Mouse (Mus musculus): ENCODE measurements around the gene Bola1. TPM values are rescaled to one million over a fixed set of nuclear protein-coding genes. Genes with fewer than 3 reads are reported as not detected.
"Not testable (repeated sequence)": the region's sequence is repeated elsewhere in the genome, so short reads cannot be mapped to it uniquely, and the experiment has no call there.

Gene Bola1
- polyA plus RNA-seq, 1 experiment from 2014 or later, result 89.3 TPM

- no peaks in the 10 kb centered on the region for H3K27me3 ChIP-seq (ENCODE audit: poor library complexity, severe bottlenecking)
- H3K9me3 ChIP-seq, result no peaks in the 10 kb centered on the region
- DNase-seq (ENCODE audit: extremely low spot score, low spot score), result no peak
- WGBS, result 81% methylated on average over 2 of the region's 2 CpGs
- peaks cover 49% of the 10 kb centered on the region for H3K4me1 ChIP-seq
- no peak overlapping the region for H3K27ac ChIP-seq
- no peak overlapping the region for H3K4me3 ChIP-seq
- peaks cover 54% of the 10 kb centered on the region for H3K36me3 ChIP-seq (replicated peaks)
Observed at GRCm38 (mm10) chr3:96178902-96179301, 40.6 kb downstream of the Bola1 start.

- peaks cover 58% of the 10 kb centered on the region for H3K36me3 ChIP-seq (replicated peaks)
- 90% methylated on average over 4 of the region's 4 CpGs for WGBS
- H3K9me3 ChIP-seq, result no peaks in the 10 kb centered on the region
- H3K27ac ChIP-seq, result no peak overlapping the region
- no peak for DNase-seq (ENCODE audit: extremely low spot score, low spot score)
- H3K27me3 ChIP-seq (ENCODE audit: poor library complexity, severe bottlenecking), result no peaks in the 10 kb centered on the region
- H3K4me3 ChIP-seq, result no peak overlapping the region
- H3K4me1 ChIP-seq, result peaks cover 51% of the 10 kb centered on the region
Observed at GRCm38 (mm10) chr3:96178427-96178826, 41.1 kb downstream of the Bola1 start.

GRCm38 (mm10) chr3:96175251-96175650 lies 44.3 kb downstream of the Bola1 start:
- Histone ChIP-seq H3K9me3 (no peaks in the 10 kb centered on the region), H3K4me3 (peak overlapping the region; percentile 5; the same call in 1 of the 2 replicates), H3K36me3 (replicated peaks) (peaks cover 63% of the 10 kb centered on the region), H3K27ac (no peak overlapping the region), H3K4me1 (peaks cover 43% of the 10 kb centered on the region), H3K27me3 (ENCODE audit: poor library complexity, severe bottlenecking) (no peaks in the 10 kb centered on the region)
- DNase-seq (ENCODE audit: extremely low spot score, low spot score), result no peak
- 96% methylated on average over 6 of the region's 6 CpGs for WGBS

GRCm38 (mm10) chr3:96174042-96174441 lies 45.5 kb downstream of the Bola1 start:
- not testable (repeated sequence) for H3K27me3 ChIP-seq (ENCODE audit: poor library complexity, severe bottlenecking); DNase-seq (ENCODE audit: extremely low spot score, low spot score); H3K27ac ChIP-seq; H3K9me3 ChIP-seq
- H3K4me1 ChIP-seq, result peaks cover 46% of the 10 kb centered on the region
- H3K4me3 ChIP-seq, result peak overlapping the region; percentile 82
- peaks cover 67% of the 10 kb centered on the region for H3K36me3 ChIP-seq (replicated peaks)
- WGBS, result 92% methylated on average over 4 of the region's 4 CpGs

- peak overlapping the region; percentile 82 for H3K4me3 ChIP-seq
- no peaks in the 10 kb centered on the region for H3K9me3 ChIP-seq
- H3K27me3 ChIP-seq (ENCODE audit: poor library complexity, severe bottlenecking), result no peaks in the 10 kb centered on the region
- no peak for DNase-seq (ENCODE audit: extremely low spot score, low spot score)
- peaks cover 65% of the 10 kb centered on the region for H3K36me3 ChIP-seq (replicated peaks)
- H3K4me1 ChIP-seq, result peaks cover 46% of the 10 kb centered on the region
- peak overlapping the region; percentile 95 for H3K27ac ChIP-seq
- 43% methylated on average over 7 of the region's 7 CpGs for WGBS
Observed at GRCm38 (mm10) chr3:96173185-96173584, 46.3 kb downstream of the Bola1 start.

GRCm38 (mm10) chr3:96172197-96173178 lies 47.0 kb downstream of the Bola1 start, which contains the start of gene Sf3b4:
Gene Sf3b4, plus strand, starts transcription at chr3:96172332.
- H3K9me3 ChIP-seq, result no peaks in the 10 kb centered on the region
- no peaks in the 10 kb centered on the region for H3K27me3 ChIP-seq (ENCODE audit: poor library complexity, severe bottlenecking)
- WGBS, result under 1% methylated on average over 58 of the region's 58 CpGs
- peaks cover 60% of the 10 kb centered on the region for H3K36me3 ChIP-seq (replicated peaks)
- H3K4me3 ChIP-seq, result peak within 1 kb of the TSS; percentile 82
- H3K4me1 ChIP-seq, result peaks cover 46% of the 10 kb centered on the region
- peak within 1 kb of the TSS; percentile 95 for H3K27ac ChIP-seq
- DNase-seq (ENCODE audit: extremely low spot score, low spot score), result peak; percentile 96

- Histone ChIP-seq H3K27me3 (ENCODE audit: poor library complexity, severe bottlenecking) (no peaks in the 10 kb centered on the region), H3K9me3 (no peaks in the 10 kb centered on the region), H3K36me3 (replicated peaks) (peaks cover 54% of the 10 kb centered on the region), H3K27ac (peak overlapping the region; percentile 95), H3K4me1 (peaks cover 46% of the 10 kb centered on the region), H3K4me3 (peak overlapping the region; percentile 82)
- WGBS, result 27% methylated on average over 18 of the region's 18 CpGs
- no peak for DNase-seq (ENCODE audit: extremely low spot score, low spot score)
Observed at GRCm38 (mm10) chr3:96171583-96172196, 47.8 kb downstream of the Bola1 start.

- peak overlapping the region; percentile 82 for H3K4me3 ChIP-seq
- H3K27ac ChIP-seq, result peak overlapping the region; percentile 95
- H3K4me1 ChIP-seq, result peaks cover 46% of the 10 kb centered on the region
- DNase-seq (ENCODE audit: extremely low spot score, low spot score), result no peak
- H3K9me3 ChIP-seq, result no peaks in the 10 kb centered on the region
- no peaks in the 10 kb centered on the region for H3K27me3 ChIP-seq (ENCODE audit: poor library complexity, severe bottlenecking)
- peaks cover 47% of the 10 kb centered on the region for H3K36me3 ChIP-seq (replicated peaks)
- WGBS, result 79% methylated on average over 10 of the region's 10 CpGs
Observed at GRCm38 (mm10) chr3:96170976-96171545, 48.4 kb downstream of the Bola1 start.

GRCm38 (mm10) chr3:96170276-96170675 lies 49.2 kb downstream of the Bola1 start:
- no peaks in the 10 kb centered on the region for H3K9me3 ChIP-seq
- H3K36me3 ChIP-seq (replicated peaks), result peaks cover 39% of the 10 kb centered on the region
- no peak for DNase-seq (ENCODE audit: extremely low spot score, low spot score)
- peak overlapping the region; percentile 95; the same call in 1 of the 2 replicates for H3K27ac ChIP-seq
- WGBS, result 92% methylated on average over 4 of the region's 4 CpGs
- no peaks in the 10 kb centered on the region for H3K27me3 ChIP-seq (ENCODE audit: poor library complexity, severe bottlenecking)
- H3K4me3 ChIP-seq, result peak overlapping the region; percentile 82; the same call in 1 of the 2 replicates
- peaks cover 46% of the 10 kb centered on the region for H3K4me1 ChIP-seq

GRCm38 (mm10) chr3:96168466-96169158 lies 50.9 kb downstream of the Bola1 start:
- DNase-seq (ENCODE audit: extremely low spot score, low spot score), result no peak
- H3K4me3 ChIP-seq, result no peak overlapping the region

GRCm38 (mm10) chr3:96163040-96163439 lies 56.5 kb downstream of the Bola1 start:
- Histone ChIP-seq H3K9me3 (no peaks in the 10 kb centered on the region), H3K4me1 (peaks cover 28% of the 10 kb centered on the region), H3K27ac (no peak overlapping the region), H3K27me3 (ENCODE audit: poor library complexity, severe bottlenecking) (peaks cover 20% of the 10 kb centered on the region; the same call in 1 of the 2 replicates), H3K4me3 (no peak overlapping the region), H3K36me3 (replicated peaks) (peaks cover under 1% of the 10 kb centered on the region; the same call in 1 of the 2 replicates)
- DNase-seq (ENCODE audit: extremely low spot score, low spot score), result no peak
- 85% methylated on average over 6 of the region's 6 CpGs for WGBS

More at GRCm38 (mm10) chr3:96168466-96169158, 50.9 kb downstream of the Bola1 start:
- Histone ChIP-seq H3K4me1 (peaks cover 31% of the 10 kb centered on the region), H3K9me3 (no peaks in the 10 kb centered on the region), H3K27ac (no peak overlapping the region), H3K27me3 (ENCODE audit: poor library complexity, severe bottlenecking) (0 out of 2 replicates have a peak, but pooled peaks cover 3% of the 10 kb centered on the region), H3K36me3 (replicated peaks) (peaks cover 23% of the 10 kb centered on the region)
- 74% methylated on average over 12 of the region's 12 CpGs for WGBS
